Mouse (Mus musculus) testis, adult 2 months (tissue): ENCODE data around the gene Gipr. TPM values are rescaled to one million over a fixed set of nuclear protein-coding genes. Genes with fewer than 3 reads are reported as not detected.

Source experiments
- H3K27ac ChIP-seq: fragments of 200-500 bp; 2 replicates; pipeline ENCODE4 v1.5.1; 2012; ENCODE audit warnings: low read depth, low read length; ENCODE audit not compliant: control insufficient read depth, insufficient read depth
- H3K27me3 ChIP-seq: fragments of 200-500 bp; 2 replicates; pipeline ENCODE4 v1.6.1; 2012; ENCODE audit warnings: mild to moderate bottlenecking, low read length, moderate library complexity; ENCODE audit not compliant: control insufficient read depth, insufficient read depth
- H3K36me3 ChIP-seq: fragments of 200-500 bp; 2 replicates; pipeline ENCODE4 v1.6.1; 2012; ENCODE audit warnings: mild to moderate bottlenecking, low read length; ENCODE audit not compliant: control insufficient read depth, insufficient read depth
- H3K4me1 ChIP-seq: fragments of 200-500 bp; 2 replicates; pipeline ENCODE4 v1.6.1; 2012; ENCODE audit warnings: low read length; ENCODE audit not compliant: control insufficient read depth, insufficient read depth
- H3K4me3 ChIP-seq: fragments of 200-500 bp; 2 replicates; pipeline ENCODE4 v1.5.1; 2012; ENCODE audit warnings: low read depth, mild to moderate bottlenecking, low read length, moderate library complexity, mixed read lengths; ENCODE audit not compliant: control insufficient read depth
- CTCF ChIP-seq: fragments of 200-500 bp; IDR thresholded peaks from 2 replicates; pipeline ENCODE4 v1.5.1; 2012; ENCODE audit warnings: low read depth, mild to moderate bottlenecking, inconsistent platforms, low read length, moderate library complexity; ENCODE audit not compliant: control insufficient read depth, insufficient read depth, insufficient replicate concordance
- POLR2A ChIP-seq: fragments of 200-500 bp; IDR thresholded peaks from 2 replicates; pipeline ENCODE4 v1.6.1; 2012; ENCODE audit warnings: low read depth, mild to moderate bottlenecking, inconsistent platforms, low read length, moderate library complexity; ENCODE audit not compliant: control insufficient read depth
- polyA plus RNA-seq: library from polyadenylated mRNA; depleted of rRNA; stranded (reverse); fragments of >200 nt; gene quantifications from 2 replicates; pipeline ENCODE4 v1.2.3, GENCODE M21; 2012

The Gipr gene
- polyA plus RNA-seq, 1 experiment: 24.3 TPM

GRCm38 (mm10) chr7:19209494-19209893 is 43.6 kb upstream of the Gipr start:
- Histone ChIP-seq H3K4me3 (no peak overlapping the region), H3K4me1 (peaks cover 5% of the 10 kb centered on the region), H3K36me3 (no peaks in the 10 kb centered on the region), H3K27ac (no peak overlapping the region), H3K27me3 (no peaks in the 10 kb centered on the region)
- TF ChIP-seq POLR2A: no peak

GRCm38 (mm10) chr7:19208944-19209472 is 43.1 kb upstream of the Gipr start:
- Histone ChIP-seq H3K27me3 (no peaks in the 10 kb centered on the region), H3K4me1 (peaks cover 5% of the 10 kb centered on the region), H3K36me3 (no peaks in the 10 kb centered on the region), H3K27ac (no peak overlapping the region), H3K4me3 (no peak overlapping the region)
- no peak for TF ChIP-seq POLR2A
- 0 out of 2 replicates have a peak, but pooled peaks have one; percentile 6 for TF ChIP-seq CTCF

GRCm38 (mm10) chr7:19208201-19208910 is 42.4 kb upstream of the Gipr start:
- H3K4me1 ChIP-seq: peaks cover 5% of the 10 kb centered on the region
- TF ChIP-seq POLR2A: no peak
- 0 out of 2 replicates have a peak, but pooled peaks have one; percentile 10 for TF ChIP-seq CTCF
- H3K27me3 ChIP-seq: no peaks in the 10 kb centered on the region
- no peak overlapping the region for H3K4me3 ChIP-seq
- H3K27ac ChIP-seq: no peak overlapping the region
- H3K36me3 ChIP-seq: no peaks in the 10 kb centered on the region

DNA sequence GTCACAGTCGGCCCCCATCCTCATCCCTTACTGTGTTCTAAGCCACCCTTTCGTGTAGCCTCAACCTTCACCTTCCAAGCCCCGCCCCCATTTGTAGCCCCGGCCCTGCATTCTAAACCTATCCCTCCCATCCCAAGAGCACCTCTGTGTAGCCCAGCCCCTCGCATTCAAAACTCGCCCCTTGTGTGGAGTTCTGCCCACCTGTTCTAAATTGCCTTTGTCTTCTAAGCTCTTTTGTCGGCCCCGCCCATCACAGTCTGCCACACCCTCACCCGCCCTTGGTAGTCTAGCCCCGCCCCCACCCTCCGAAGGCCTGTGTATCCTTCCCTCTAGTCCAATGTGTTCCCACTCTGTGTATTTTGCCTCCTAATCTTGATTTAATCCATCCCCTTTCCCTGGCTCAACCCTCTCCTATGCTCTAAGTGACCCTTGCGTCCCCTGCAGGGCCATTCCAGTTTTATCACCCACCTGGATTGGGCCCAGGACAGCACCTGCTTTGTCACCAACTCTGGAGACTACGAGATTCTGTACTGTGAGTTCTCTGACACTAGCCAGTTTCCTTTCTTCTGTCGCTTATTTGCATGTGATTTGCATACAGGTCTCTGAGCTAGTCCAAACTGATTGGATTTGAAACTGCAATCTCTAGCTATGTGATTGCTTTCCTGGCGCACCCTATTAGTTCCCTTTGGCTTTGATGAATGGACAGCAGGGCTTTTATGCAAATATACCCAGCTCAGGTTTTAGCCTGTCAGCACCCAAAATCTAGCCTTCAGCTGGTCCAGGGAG is 36.3 kb upstream of the Gipr start:
- Histone ChIP-seq H3K4me3 (peak overlapping the region; percentile 41), H3K27ac (no peak overlapping the region), H3K4me1 (peaks cover 12% of the 10 kb centered on the region), H3K27me3 (no peaks in the 10 kb centered on the region), H3K36me3 (no peaks in the 10 kb centered on the region)
- 0 out of 2 replicates have a peak, but pooled peaks have one; percentile 14 for TF ChIP-seq POLR2A
- TF ChIP-seq CTCF: no peak

GRCm38 (mm10) chr7:19201660-19202059 is 35.7 kb upstream of the Gipr start:
- Histone ChIP-seq H3K4me3 (peak overlapping the region; percentile 71), H3K36me3 (no peaks in the 10 kb centered on the region), H3K27ac (no peak overlapping the region), H3K4me1 (peaks cover 12% of the 10 kb centered on the region), H3K27me3 (no peaks in the 10 kb centered on the region)
- TF ChIP-seq POLR2A (no peak), CTCF (no peak)

- Histone ChIP-seq H3K4me1 (peaks cover 12% of the 10 kb centered on the region), H3K27ac (no peak overlapping the region), H3K36me3 (no peaks in the 10 kb centered on the region), H3K4me3 (no peak overlapping the region), H3K27me3 (no peaks in the 10 kb centered on the region)
- TF ChIP-seq CTCF (peak; percentile 81), POLR2A (no peak)
Measured at GRCm38 (mm10) chr7:19197985-19198384, 32.1 kb upstream of the Gipr start.

DNA sequence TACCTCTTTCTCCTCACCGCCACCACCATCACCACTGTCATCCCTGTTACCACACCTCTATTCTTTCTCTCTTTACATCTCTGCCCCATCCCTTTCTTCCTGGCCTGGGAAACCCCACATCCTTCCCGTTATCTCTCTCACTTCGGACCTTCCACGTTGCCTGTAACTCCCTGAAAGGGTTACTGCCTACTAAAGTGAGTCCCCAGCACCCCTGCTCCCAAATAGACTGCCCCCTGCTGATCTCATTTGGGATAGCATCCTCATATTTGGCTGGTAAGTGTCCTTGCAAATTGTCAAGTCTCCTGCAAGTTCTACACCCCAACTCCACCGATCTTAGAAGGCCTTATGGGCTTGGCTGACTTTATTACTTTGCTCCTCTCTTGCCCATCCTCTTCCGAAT is 30.7 kb upstream of the Gipr start:
- Histone ChIP-seq H3K4me1 (peaks cover 5% of the 10 kb centered on the region), H3K27ac (no peak overlapping the region), H3K27me3 (no peaks in the 10 kb centered on the region), H3K36me3 (no peaks in the 10 kb centered on the region), H3K4me3 (no peak overlapping the region)
- TF ChIP-seq POLR2A (no peak), CTCF (peak; percentile 40; the same call in 1 of the 2 replicates)
